ENCODE assay signal across 22 mouse cellular contexts in the genomic region with DNA sequence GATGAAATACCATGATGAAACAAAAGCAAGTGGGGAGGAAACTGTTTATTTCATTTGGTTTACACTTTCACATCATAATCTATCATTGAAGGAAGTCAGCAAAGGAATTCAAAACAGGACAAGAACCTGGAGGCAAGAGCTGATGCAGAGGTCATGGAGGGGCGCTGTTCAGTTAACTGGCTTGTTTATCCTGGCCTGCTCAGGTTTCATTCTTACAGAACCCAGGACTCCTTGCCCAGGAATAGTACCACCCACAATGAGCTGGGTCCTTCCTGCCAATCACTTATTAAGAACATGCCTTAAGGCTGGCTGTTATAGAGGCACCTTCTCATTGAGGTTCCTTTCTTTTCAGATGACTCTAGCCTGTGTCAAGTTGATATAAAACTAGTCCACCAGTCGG. TPM values are rescaled to one million over a fixed set of nuclear protein-coding genes. Genes with fewer than 3 reads are reported as not detected.
DNase-seq lines count a peak whose midpoint lies in the region; ATAC-seq and TF ChIP-seq lines count a peak whose summit lies in the region.
"Had no signal": no experiment of that assay in that cellular context is flagged by ENCODE, and none has a peak within 500 bp of the region (broad histone marks: within the 10 kb centered on the region; RNA-seq: fewer than 3 reads in every experiment).

No protein-coding gene starts in this region.

- no peak for DNase-seq in frontal cortex, adult 2 months (ENCODE audit: extremely low spot score in 1 of 2, low spot score in 1 of 2)
- DNase-seq in R1 (ENCODE audit: low read depth, low spot score): peak; percentile 7
- DNase-seq in embryo, embryonic 9.5 days (ENCODE audit: extremely low spot score): peak; percentile 15
- DNase-seq in thymus, postnatal 25 days: no peak
- no peak for DNase-seq in midbrain, postnatal 0 days (ENCODE audit: low spot score)
- DNase-seq: adrenal gland, adult 2 months; adrenal gland, postnatal 25 days; cerebellum, postnatal 10 days; heart, adult 2 months; heart, postnatal 14 days; kidney, adult 2 months had no signal

- TF ChIP-seq CTCF in midbrain, postnatal 0 days (IDR thresholded peaks at IDR 0.05): no peak

- WGBS in midbrain, postnatal 0 days: 86% methylated on average over 2 of the region's 2 CpGs

- no peaks in the 10 kb centered on the region for H3K9me3 ChIP-seq in midbrain, postnatal 0 days (ENCODE audit: low read length)
- H3K9me3 ChIP-seq: embryonic facial prominence, embryonic 13.5 days; forebrain, embryonic 12.5 days; heart, embryonic 15.5 days; hindbrain, embryonic 10.5 days had no signal

- no peak overlapping the region for H3K27ac ChIP-seq in midbrain, postnatal 0 days (ENCODE audit: low read depth, low read length)
- H3K27ac ChIP-seq: embryonic facial prominence, embryonic 13.5 days; forebrain, embryonic 12.5 days; heart, adult 2 months; heart, embryonic 15.5 days; hindbrain, embryonic 10.5 days; hindbrain, embryonic 14.5 days had no signal

- no peaks in the 10 kb centered on the region for H3K4me1 ChIP-seq in midbrain, postnatal 0 days (ENCODE audit: insufficient read depth, low read length)
- H3K4me1 ChIP-seq: embryonic facial prominence, embryonic 13.5 days; forebrain, embryonic 12.5 days; hindbrain, embryonic 10.5 days had no signal

- H3K27me3 ChIP-seq in midbrain, postnatal 0 days (ENCODE audit: insufficient read depth, low read length): no peaks in the 10 kb centered on the region
- H3K27me3 ChIP-seq: embryonic facial prominence, embryonic 13.5 days; forebrain, embryonic 12.5 days; heart, embryonic 15.5 days; Patski had no signal

- H3K4me3 ChIP-seq in midbrain, postnatal 0 days (ENCODE audit: low read depth, low read length): no peak overlapping the region
- H3K4me3 ChIP-seq: embryonic facial prominence, embryonic 13.5 days; forebrain, embryonic 12.5 days; heart, adult 2 months; heart, embryonic 15.5 days; hindbrain, embryonic 10.5 days had no signal

- no peak overlapping the region for H3K9ac ChIP-seq in midbrain, postnatal 0 days (replicated peaks; ENCODE audit: low read length, poor library complexity, severe bottlenecking)
- H3K9ac ChIP-seq: embryonic facial prominence, embryonic 13.5 days; forebrain, embryonic 12.5 days; heart, embryonic 15.5 days; hindbrain, embryonic 14.5 days had no signal

- H3K36me3 ChIP-seq in midbrain, postnatal 0 days (ENCODE audit: insufficient read depth, low read length): peaks cover 19% of the 10 kb centered on the region

- H3K4me2 ChIP-seq in midbrain, postnatal 0 days (ENCODE audit: low read depth, low read length, poor library complexity, severe bottlenecking): no peak overlapping the region
- H3K4me2 ChIP-seq: embryonic facial prominence, embryonic 13.5 days; forebrain, embryonic 12.5 days; heart, embryonic 11.5 days; heart, embryonic 15.5 days; hindbrain, embryonic 14.5 days had no signal

- peak; percentile 17; the same call in 1 of the 2 replicates for ATAC-seq in frontal cortex, adult (ENCODE audit: low TSS enrichment)
- ATAC-seq in midbrain, postnatal 0 days (ENCODE audit: low FRiP score): no peak
- ATAC-seq in megakaryocyte progenitor cell, adult 5-6 weeks (replicated peaks; ENCODE audit: poor library complexity): no peak
- ATAC-seq: forebrain, embryonic 16.5 days; intestine, embryonic 16.5 days; Patski had no signal

RNA-seq across cellular contexts. Expression of a gene that starts 49.8 kb away (rescaled TPM):
- 43.4 and 45.9 TPM in 2 replicates for polyA plus RNA-seq in frontal cortex, adult 2 months (2012; rRNA removed)
- total RNA-seq in midbrain, postnatal 0 days (2014; rRNA removed): 39.5 and 79.8 TPM in 2 replicates
- polyA plus RNA-seq in midbrain, postnatal 0 days (2015; fragmentation: Nextera tagmentation; extraction: Ambion mirVana): 73.6 and 84.3 TPM in 2 replicates
- total RNA-seq in megakaryocyte progenitor cell, adult 5-6 weeks (2015): 48.2 and 55.7 TPM in 2 replicates
- 79.7 and 95.5 TPM in 2 replicates for total RNA-seq in megakaryocyte progenitor cell, adult 5-6 weeks (2017)

Comparison
In these comparisons a context has a peak if more than half of its experiments do, and no peak if none do; other contexts are left out.
1. DNase-seq: peak in R1 (single experiment) and embryo, embryonic 9.5 days (single experiment); none in frontal cortex, adult 2 months (0 of 2), thymus, postnatal 25 days (single experiment) and midbrain, postnatal 0 days (single experiment).